Mouse (Mus musculus) CH12.LX (cell line): Measurements from ENCODE around the gene Nupr1. TPM values are rescaled to one million over a fixed set of nuclear protein-coding genes. Genes with fewer than 3 reads are reported as not detected.

Experiments used
- DNase-seq: peaks from one replicate; pipeline ENCODE4 v3.0.0-alpha.2; 2013; ENCODE audit errors: extremely low read depth
- H3K27ac ChIP-seq: 2 replicates; pipeline ENCODE4 v1.5.1; 2012; ENCODE audit warnings: low read depth, mild to moderate bottlenecking, control low read depth, moderate library complexity; ENCODE audit not compliant: insufficient read depth
- H3K27me3 ChIP-seq: replicated peaks from 2 replicates; pipeline ENCODE3; 2012; ENCODE audit warnings: inconsistent platforms
- H3K36me3 ChIP-seq, 2 experiments: replicated peaks in 1 of 2; 2 replicates each; pipeline versions ENCODE3 to v1.6.1; 2012; ENCODE audit warnings: inconsistent platforms in 1 of 2, low read length in 1 of 2, mild to moderate bottlenecking in 1 of 2, mixed read lengths in 1 of 2, moderate library complexity in 1 of 2; ENCODE audit not compliant: control insufficient read depth in 1 of 2, insufficient read depth in 1 of 2
- H3K4me1 ChIP-seq, 2 experiments: 2 replicates each; pipeline ENCODE4 v1.6.1; 2012; ENCODE audit warnings: inconsistent platforms in 1 of 2, moderate library complexity in 1 of 2; ENCODE audit not compliant: insufficient read depth in 2 of 2, control insufficient read depth in 1 of 2
- H3K4me2 ChIP-seq: 2 replicates; pipeline ENCODE4 v1.6.1; 2012; ENCODE audit warnings: low read depth, mild to moderate bottlenecking, control low read depth; ENCODE audit not compliant: poor library complexity, insufficient read depth, severe bottlenecking
- H3K4me3 ChIP-seq, 3 experiments: fragments of 150-350 bp in 1 of 3; sonication (generic) in 1 of 3; replicated peaks in 1 of 3; 2 replicates each; pipeline versions ENCODE3 to v1.5.1; 2011 to 2012; ENCODE audit warnings: low read depth in 2 of 3, low read length in 2 of 3, mild to moderate bottlenecking in 2 of 3, moderate library complexity in 2 of 3, control low read depth in 1 of 3, improper control_type of control experiment in 1 of 3, inconsistent platforms in 1 of 3, mixed read lengths in 1 of 3; ENCODE audit not compliant: poor library complexity in 1 of 3
- H3K79me2 ChIP-seq: replicated peaks from 2 replicates; pipeline ENCODE4 v1.6.1; 2012; ENCODE audit warnings: mild to moderate bottlenecking, moderate library complexity; ENCODE audit not compliant: control insufficient read depth, poor library complexity, insufficient read depth, severe bottlenecking; ENCODE audit errors: extremely low read depth
- H3K9ac ChIP-seq: 2 replicates; pipeline ENCODE4 v1.6.1; 2012; ENCODE audit warnings: low read depth, mild to moderate bottlenecking, control low read depth, moderate library complexity; ENCODE audit not compliant: insufficient read depth
- H3K9me3 ChIP-seq: replicated peaks from 2 replicates; pipeline ENCODE3; 2012; ENCODE audit warnings: low read length, inconsistent platforms, mixed read lengths
- BHLHE40 ChIP-seq: IDR thresholded peaks from 2 replicates; pipeline ENCODE4 v1.6.1; 2011; ENCODE audit warnings: mild to moderate bottlenecking, low read depth, low read length, improper control_type of control experiment
- CHD1 ChIP-seq: IDR thresholded peaks from 2 replicates; pipeline ENCODE4 v1.6.1; 2012; ENCODE audit warnings: low read depth, low read length, improper control_type of control experiment, inconsistent platforms
- CHD2 ChIP-seq: IDR thresholded peaks from 2 replicates; pipeline ENCODE4 v1.6.1; 2011; ENCODE audit warnings: low read length, improper control_type of control experiment
- CTCF ChIP-seq, 2 experiments: IDR thresholded peaks in 1 of 2; conservative IDR thresholded peaks in 1 of 2; 2 replicates each; pipeline ENCODE4 v1.5.1; 2011 to 2012; ENCODE audit warnings: low read depth in 2 of 2, low read length in 2 of 2, improper control_type of control experiment in 1 of 2, inconsistent platforms in 1 of 2, mild to moderate bottlenecking in 1 of 2, moderate library complexity in 1 of 2
- E2F4 ChIP-seq: IDR thresholded peaks from 2 replicates; pipeline ENCODE4 v1.6.1; 2011; ENCODE audit warnings: low read depth, low read length, improper control_type of control experiment; ENCODE audit not compliant: insufficient replicate concordance
- ELF1 ChIP-seq: IDR thresholded peaks from 2 replicates; pipeline ENCODE4 v1.6.1; 2014; ENCODE audit warnings: low read depth, mild to moderate bottlenecking, inconsistent platforms, low read length, improper control_type of control experiment
- ETS1 ChIP-seq: conservative IDR thresholded peaks from 2 replicates; pipeline ENCODE4 v1.6.1; 2012; ENCODE audit warnings: low read depth, mild to moderate bottlenecking, inconsistent platforms, low read length, improper control_type of control experiment, moderate library complexity
- GABPA ChIP-seq: IDR thresholded peaks from 2 replicates; pipeline ENCODE4 v1.6.1; 2012; ENCODE audit warnings: low read depth, low read length, improper control_type of control experiment, inconsistent platforms; ENCODE audit not compliant: insufficient replicate concordance
- IRF4 ChIP-seq: IDR thresholded peaks from 2 replicates; pipeline ENCODE4 v1.6.1; 2014; ENCODE audit warnings: low read depth, mild to moderate bottlenecking, inconsistent platforms, low read length, improper control_type of control experiment
- JUN ChIP-seq: IDR thresholded peaks from 2 replicates; pipeline ENCODE4 v1.6.1; 2011; ENCODE audit warnings: low read depth, mild to moderate bottlenecking, low read length, improper control_type of control experiment, moderate library complexity; ENCODE audit not compliant: insufficient read depth
- JUND ChIP-seq: conservative IDR thresholded peaks from 2 replicates; pipeline ENCODE4 v1.6.1; 2011; ENCODE audit warnings: low read depth, low read length, improper control_type of control experiment
- KAT2A ChIP-seq: IDR thresholded peaks from 2 replicates; pipeline ENCODE4 v1.6.1; 2012; ENCODE audit warnings: low read length, improper control_type of control experiment, inconsistent platforms; ENCODE audit not compliant: insufficient replicate concordance
- MAFK ChIP-seq: IDR thresholded peaks from 2 replicates; pipeline ENCODE4 v1.6.1; 2011; ENCODE audit warnings: low read length, improper control_type of control experiment; ENCODE audit not compliant: insufficient replicate concordance
- MAX ChIP-seq: IDR thresholded peaks from 2 replicates; pipeline ENCODE4 v1.6.1; 2011; ENCODE audit warnings: low read length, improper control_type of control experiment
- MAZ ChIP-seq: IDR thresholded peaks from 2 replicates; pipeline ENCODE4 v1.6.1; 2012; ENCODE audit warnings: low read depth, mild to moderate bottlenecking, inconsistent platforms, low read length, improper control_type of control experiment, moderate library complexity
- MEF2A ChIP-seq: IDR thresholded peaks from 2 replicates; pipeline ENCODE4 v1.6.1; 2014; ENCODE audit warnings: low read depth, mild to moderate bottlenecking, inconsistent platforms, low read length, improper control_type of control experiment, borderline replicate concordance
- MXI1 ChIP-seq: IDR thresholded peaks from 2 replicates; pipeline ENCODE4 v1.6.1; 2011; ENCODE audit warnings: mild to moderate bottlenecking, low read depth, low read length, improper control_type of control experiment
- NELFE ChIP-seq: IDR thresholded peaks from 2 replicates; pipeline ENCODE4 v1.6.1; 2011; ENCODE audit warnings: low read depth, low read length, improper control_type of control experiment
- NRF1 ChIP-seq: IDR thresholded peaks from 2 replicates; pipeline ENCODE4 v1.6.1; 2014; ENCODE audit warnings: low read depth, mild to moderate bottlenecking, inconsistent platforms, low read length, improper control_type of control experiment, moderate library complexity
- POLR2A ChIP-seq: IDR thresholded peaks from 2 replicates; pipeline ENCODE4 v1.6.1; 2011; ENCODE audit warnings: low read depth, mild to moderate bottlenecking, improper control_type of control experiment, low read length
- RAD21 ChIP-seq: IDR thresholded peaks from 2 replicates; pipeline ENCODE4 v1.6.1; 2011; ENCODE audit warnings: low read depth, mild to moderate bottlenecking, low read length, improper control_type of control experiment, moderate library complexity
- SMC3 ChIP-seq: IDR thresholded peaks from 2 replicates; pipeline ENCODE4 v1.6.1; 2011; ENCODE audit warnings: low read depth, low read length, improper control_type of control experiment
- TBP ChIP-seq: conservative IDR thresholded peaks from 2 replicates; pipeline ENCODE4 v1.6.1; 2011; ENCODE audit warnings: low read depth, low read length, improper control_type of control experiment
- UBTF ChIP-seq: IDR thresholded peaks from 2 replicates; pipeline ENCODE4 v1.6.1; 2012; ENCODE audit warnings: low read depth, mild to moderate bottlenecking, inconsistent platforms, low read length, improper control_type of control experiment, moderate library complexity
- USF1 ChIP-seq: IDR thresholded peaks from 2 replicates; pipeline ENCODE4 v1.6.1; 2014; ENCODE audit warnings: low read depth, mild to moderate bottlenecking, inconsistent platforms, low read length, improper control_type of control experiment
- ZKSCAN1 ChIP-seq: IDR thresholded peaks from 2 replicates; pipeline ENCODE4 v1.6.1; 2012; ENCODE audit warnings: low read depth, inconsistent platforms, low read length, improper control_type of control experiment, borderline replicate concordance
- ZMIZ1 ChIP-seq: IDR thresholded peaks from 2 replicates; pipeline ENCODE4 v1.6.1; 2012; ENCODE audit warnings: low read depth, mild to moderate bottlenecking, inconsistent platforms, low read length, improper control_type of control experiment
- ZNF384 ChIP-seq: IDR thresholded peaks from 2 replicates; pipeline ENCODE4 v1.6.1; 2012; ENCODE audit warnings: low read depth, low read length, improper control_type of control experiment, inconsistent platforms
- dilution Hi-C: fragments of 300-500 bp; cut with MboI; formaldehyde crosslinking; loops from 2 replicates; pipeline ENCODE4 v1.14.3; 2020; ENCODE audit warnings: low sequenced_read_pairs; ENCODE audit not compliant: extremely low pct_unique_long_range_greater_than_20kb, extremely low pct_ligation_motif_present
- in situ Hi-C: fragments of 300-500 bp; cut with MboI; formaldehyde crosslinking; loops from 3 replicates; pipeline ENCODE4 v1.14.3; 2019; ENCODE audit warnings: low sequenced_read_pairs, low pct_ligation_motif_present, low pct_unique_long_range_greater_than_20kb, mixed read lengths
- polyA plus RNA-seq: library from polyadenylated mRNA; unstranded; fragments of >175 nt; gene quantifications from 2 replicates; pipeline ENCODE4 v1.2.1, GENCODE M21; 2012; ENCODE audit warnings: low read depth; ENCODE audit not compliant: insufficient read length
- total RNA-seq, 2 experiments: library from RNA; depleted of rRNA; stranded (reverse); fragments of 300-350 nt in 1 of 2; fragments of >200 nt in 1 of 2; gene quantifications; 2 replicates each; pipeline ENCODE4 v1.2.3; 2012 to 2014

The Nupr1 gene
- total and polyA plus RNA-seq, 3 experiments = 6.4 to 13.9 (median 13.5) TPM

GRCm38 (mm10) chr7:126645708-126646107 is 15.0 kb upstream of the Nupr1 start (continued):
- TF ChIP-seq IRF4 (peak; percentile 64; the same call in 1 of the 2 replicates), JUND (no peak), POLR2A (peak; percentile 49), NRF1 (no peak), ZNF384 (no peak), GABPA (no peak), MXI1 (peak; percentile 39; the same call in 1 of the 2 replicates), MAZ (no peak), ETS1 (peak; percentile 81), CHD1 (peak; percentile 28; the same call in 1 of the 2 replicates), E2F4 (no peak; the same call in 1 of the 2 replicates), ELF1 (peak; percentile 89), SMC3 (no peak), RAD21 (no peak; the same call in 1 of the 2 replicates), ZMIZ1 (no peak), CTCF (conservative IDR thresholded peaks at IDR 0.05 in 1 of 2, IDR thresholded peaks at IDR 0.05 in 1 of 2; ENCODE audit: low read depth in 2 of 2, low read length in 2 of 2) (no peak), NELFE (peak; percentile 54; the same call in 1 of the 2 replicates), MEF2A (peak; percentile 71; the same call in 1 of the 2 replicates), ZKSCAN1 (no peak), MAX (0 out of 2 replicates have a peak, but pooled peaks have one; percentile 41), TBP (peak; percentile 57; the same call in 1 of the 2 replicates)
- TF ChIP-seq, all 38 proteins: peak for 13

GRCm38 (mm10) chr7:126644914-126645313 is 14.3 kb upstream of the Nupr1 start:
- H3K9me3 ChIP-seq = no peaks in the 10 kb centered on the region
- peak overlapping the region; percentile 53 for H3K9ac ChIP-seq
- no peak overlapping the region for H3K4me2 ChIP-seq
- no peaks in the 10 kb centered on the region for H3K36me3 ChIP-seq
- no peaks in the 10 kb centered on the region for H3K27me3 ChIP-seq
- TF ChIP-seq ZKSCAN1 = no peak
- no peak for TF ChIP-seq E2F4
- TF ChIP-seq CHD1 = no peak
- no peak for TF ChIP-seq BHLHE40
- no peak for TF ChIP-seq KAT2A
- TF ChIP-seq JUN = no peak
- TF ChIP-seq USF1 = no peak
- no peak for TF ChIP-seq CHD2
- TF ChIP-seq ETS1 = no peak
- no peak for TF ChIP-seq NRF1
- TF ChIP-seq ZMIZ1 = no peak
- TF ChIP-seq SMC3 = no peak
- TF ChIP-seq POLR2A = no peak
- no peak for TF ChIP-seq MAFK
- TF ChIP-seq UBTF = no peak
- no peak for TF ChIP-seq GABPA
- no peak for TF ChIP-seq CTCF (conservative IDR thresholded peaks at IDR 0.05 in 1 of 2, IDR thresholded peaks at IDR 0.05 in 1 of 2; ENCODE audit: low read depth in 2 of 2, low read length in 2 of 2)
- TF ChIP-seq MAZ = no peak
- TF ChIP-seq, all 38 proteins: peak for 0
- DNase-seq = no peak
- 0 out of 2 replicates have a peak, but pooled peaks cover 2% of the 10 kb centered on the region for H3K79me2 ChIP-seq
- H3K27ac ChIP-seq = peak overlapping the region; percentile 79
- dilution Hi-C loops (no loop called here), in situ Hi-C loops (loop anchor here (5.0 to 10.0 kb wide), 2 partner anchors 47 to 470 kb away; no protein-coding TSS in a partner anchor)
- H3K4me3 ChIP-seq = no peak overlapping the region
- peaks cover 13 to 47% of the 10 kb centered on the region in 2 experiments for H3K4me1 ChIP-seq
